Mouse (Mus musculus) kidney, postnatal 14 days (tissue): ENCODE data around the gene Traf1.
A peak's percentile ranks its signal among the peaks of the same experiment; 100 is the strongest.

Source experiments
- DNase-seq: peaks from one replicate; pipeline ENCODE4 v3.0.0; 2022; ENCODE audit warnings: mixed read lengths

Traf1 gene

DNA sequence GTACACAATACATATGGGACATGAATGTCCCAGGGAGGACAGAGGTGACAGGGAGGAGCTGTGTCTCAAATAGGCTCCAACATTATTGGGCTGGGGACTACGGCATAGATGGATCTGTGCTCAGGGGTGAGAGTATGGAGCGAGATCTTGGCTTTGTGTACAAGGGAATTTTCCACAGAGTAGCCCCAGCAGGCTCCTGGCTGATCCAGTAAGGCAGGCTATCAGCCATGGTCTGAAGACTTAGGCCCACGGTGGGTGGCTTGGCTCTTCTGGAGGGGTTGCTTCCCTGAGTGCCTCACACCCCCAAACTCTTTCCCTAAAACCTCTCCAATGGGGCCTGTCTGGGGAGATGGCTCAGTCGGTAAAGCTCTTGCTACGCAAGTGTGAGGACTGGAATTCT, 21.3 kb downstream of the Traf1 start:
- DNase-seq = no peak

DNA sequence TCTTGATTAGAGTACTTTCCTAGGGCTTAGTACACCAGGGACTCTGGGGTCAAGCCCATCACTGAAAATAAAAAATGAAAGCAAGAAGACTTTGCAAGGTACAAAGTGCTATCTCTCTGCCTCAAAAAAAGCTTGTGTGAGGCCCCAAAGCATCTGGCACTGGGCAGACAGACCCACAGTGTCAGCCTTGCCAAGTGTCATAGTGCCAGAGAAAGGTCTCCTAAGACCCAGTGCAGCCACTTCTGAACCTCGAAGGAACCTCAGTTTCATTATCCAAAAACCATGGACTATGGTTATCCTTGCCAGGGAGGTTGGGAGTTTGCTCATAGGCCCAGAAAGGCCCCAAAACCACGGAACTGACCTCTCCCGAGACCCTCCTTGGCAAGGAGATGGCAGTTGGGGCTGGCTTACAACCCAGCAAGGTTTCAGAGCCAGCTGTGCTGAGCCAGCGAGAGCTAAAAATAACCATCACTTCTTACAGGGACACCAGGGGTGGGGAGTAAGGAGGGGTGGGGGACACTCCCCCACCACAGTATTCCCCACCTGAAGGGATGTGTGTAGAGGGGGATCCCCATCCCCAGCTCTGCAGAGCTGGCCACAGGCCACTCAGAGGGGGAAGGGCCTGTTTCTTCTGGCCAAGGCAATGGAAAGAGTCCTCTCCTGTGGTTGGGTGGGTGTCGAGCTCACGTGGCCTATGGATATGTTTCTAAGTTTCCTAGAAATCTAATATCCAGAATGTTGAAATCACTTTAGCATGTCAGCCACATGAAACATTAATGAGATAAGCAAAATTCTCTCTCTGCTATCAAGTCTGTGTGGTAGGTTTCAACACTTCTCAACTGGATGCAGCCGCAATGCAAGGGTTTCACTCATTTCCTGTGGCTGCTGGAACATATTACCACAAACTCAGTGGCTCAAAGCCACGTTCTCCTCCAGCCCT, 23.0 kb downstream of the Traf1 start:
- DNase-seq = no peak

DNA sequence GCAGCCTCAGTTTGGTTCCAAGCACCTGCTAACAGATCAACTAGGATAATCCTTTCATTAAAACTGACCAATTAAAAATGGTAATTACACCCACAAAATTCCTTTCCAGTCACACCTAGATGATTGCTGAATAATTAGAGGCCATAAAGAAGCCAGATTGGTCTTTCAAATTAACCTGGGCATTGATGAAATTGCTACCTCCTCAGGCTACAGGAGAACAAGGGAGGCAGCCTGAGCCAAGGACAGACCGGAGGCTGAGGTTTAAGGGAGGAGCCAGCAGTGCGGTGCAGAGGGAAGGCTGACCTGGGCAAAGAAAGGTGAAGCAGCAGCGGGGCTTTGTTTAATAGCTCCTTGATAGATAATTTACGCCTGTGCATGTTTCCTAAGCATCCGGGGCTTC, 24.1 kb downstream of the Traf1 start:
- DNase-seq = no peak

GRCm38 (mm10) chr2:34927320-34927719, 34.3 kb downstream of the Traf1 start:
- DNase-seq = no peak

- no peak for DNase-seq
These were observed 38.8 kb downstream of the Traf1 start for GRCm38 (mm10) chr2:34922729-34923128.

DNA sequence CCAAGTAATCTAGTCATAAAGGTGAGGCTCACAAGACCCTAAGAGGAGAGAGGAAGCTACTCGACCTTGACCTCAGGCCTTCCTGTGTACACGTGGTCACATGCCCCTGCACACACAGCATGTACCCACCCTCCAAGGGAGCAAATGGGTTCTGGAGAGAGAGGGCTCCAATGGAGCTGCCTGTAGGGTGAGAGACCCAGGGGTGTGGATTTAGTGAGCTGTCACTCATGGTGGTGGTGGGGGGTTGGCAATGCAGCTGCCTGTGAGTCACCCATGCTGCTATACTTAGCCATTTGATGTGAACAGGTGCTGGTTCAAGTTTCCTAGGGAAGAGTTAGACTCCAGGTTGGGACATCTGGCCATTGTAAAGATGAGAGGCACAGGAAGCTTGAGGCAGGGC, 41.4 kb downstream of the Traf1 start:
- DNase-seq = no peak

DNA sequence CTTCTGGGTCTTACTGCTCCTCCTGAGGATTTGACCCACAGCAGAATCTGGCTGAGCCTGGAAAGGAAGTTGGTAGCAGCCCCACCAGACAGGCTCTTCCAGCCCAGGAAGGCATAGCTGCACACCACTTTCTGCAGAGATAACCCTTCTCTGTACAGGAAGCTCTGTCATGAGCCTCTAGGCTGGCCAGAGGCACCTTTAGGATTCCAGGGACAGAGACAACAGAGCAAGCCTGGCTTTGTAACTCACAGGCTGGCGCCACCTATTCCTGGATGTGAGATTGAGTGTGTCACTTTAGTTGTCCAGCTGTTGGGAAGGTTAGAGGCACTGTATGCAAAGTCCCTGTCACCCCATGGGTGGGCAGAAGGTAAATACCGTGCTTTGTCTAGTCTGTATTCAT, 46.5 kb downstream of the Traf1 start:
- no peak for DNase-seq

GRCm38 (mm10) chr2:34914823-34915082, 46.8 kb downstream of the Traf1 start:
- DNase-seq = no peak

GRCm38 (mm10) chr2:34914069-34914822, 47.3 kb downstream of the Traf1 start:
- peak; percentile 53 for DNase-seq

DNA sequence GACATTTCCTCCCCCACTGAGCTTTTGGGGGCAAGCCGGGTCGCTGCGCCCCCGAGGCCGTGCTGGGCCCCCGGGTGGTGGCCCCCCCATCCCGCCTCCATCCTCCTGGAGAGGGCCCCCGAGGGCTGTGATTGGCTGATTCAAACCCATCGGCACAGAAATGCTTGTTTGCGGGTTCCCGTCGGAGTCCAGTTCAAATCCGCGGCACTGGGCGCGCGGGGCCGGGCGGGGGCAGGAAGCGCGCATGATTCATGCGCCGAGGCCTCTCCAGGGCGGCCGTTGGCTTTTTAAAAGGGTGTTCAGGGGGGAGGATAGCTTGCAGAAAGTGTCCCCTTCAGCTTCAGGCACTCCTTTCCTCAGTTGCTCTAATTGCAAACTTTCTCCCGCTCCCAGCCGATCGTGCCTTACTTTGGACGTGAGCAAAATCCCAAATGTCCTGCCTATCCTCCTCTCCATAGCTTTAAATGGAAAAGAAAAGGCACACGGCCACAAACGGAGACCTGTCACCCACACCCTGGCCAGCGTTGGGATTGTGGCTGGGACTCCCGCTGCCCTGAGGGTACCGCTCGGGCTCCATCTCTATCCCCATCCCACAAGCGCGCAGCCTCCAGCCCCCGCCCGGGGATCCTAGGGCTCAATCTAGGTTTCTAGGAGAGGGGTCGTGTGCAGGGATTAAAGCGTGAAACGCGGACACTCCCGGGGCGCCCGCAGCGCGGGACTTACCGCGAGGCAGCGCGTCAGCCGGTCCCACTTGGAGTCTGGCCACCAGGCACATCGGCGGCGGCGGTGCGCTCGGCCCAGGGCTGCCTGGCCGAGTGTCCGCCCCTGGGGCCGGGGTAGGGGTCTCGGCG, 48.1 kb downstream of the Traf1 start, which contains the start of gene Phf19:
Gene Phf19, minus strand, starts transcription at position 809 of the 851 bp plus-strand sequence.
- peak; percentile 58 for DNase-seq

DNA sequence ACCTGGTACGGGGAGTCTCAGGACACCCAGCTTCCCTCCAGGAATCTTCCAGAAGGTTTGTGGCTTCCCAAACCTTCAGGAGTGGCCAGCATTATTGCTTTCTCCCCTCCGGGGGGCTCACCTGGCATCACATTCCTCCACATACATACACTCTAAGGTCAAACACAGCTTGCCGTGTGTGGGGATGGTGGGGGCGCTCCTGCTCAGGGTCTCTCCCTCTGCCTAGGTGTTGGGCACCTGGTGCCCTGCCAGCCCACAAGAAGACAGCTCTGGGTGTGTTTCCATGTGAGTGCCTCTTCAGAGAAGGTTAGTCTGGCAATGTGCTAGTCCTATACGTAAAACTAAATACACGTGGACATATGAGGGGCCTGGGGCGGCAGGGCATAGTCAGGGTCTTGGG, 49.0 kb downstream of the Traf1 start:
- DNase-seq = no peak

DNA sequence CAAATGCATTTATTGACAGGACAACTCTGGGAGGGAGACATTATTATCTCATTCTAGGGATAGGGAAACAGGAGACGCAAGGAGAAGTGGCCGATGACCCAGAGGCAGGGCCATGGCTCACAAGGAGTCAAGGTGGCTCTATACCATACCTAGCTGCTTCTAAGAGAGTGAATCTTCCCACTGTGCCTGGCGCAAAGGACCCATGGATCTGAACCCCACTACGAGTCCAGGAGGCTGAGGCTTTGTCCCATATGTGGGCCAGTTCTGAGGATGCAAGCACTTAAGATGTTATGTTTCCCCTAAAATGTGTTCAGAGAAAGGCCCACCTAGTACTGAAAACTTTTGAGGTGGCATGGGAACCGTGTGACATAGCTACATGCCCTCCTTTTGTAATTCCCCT, 49.7 kb downstream of the Traf1 start:
- DNase-seq = no peak

DNA sequence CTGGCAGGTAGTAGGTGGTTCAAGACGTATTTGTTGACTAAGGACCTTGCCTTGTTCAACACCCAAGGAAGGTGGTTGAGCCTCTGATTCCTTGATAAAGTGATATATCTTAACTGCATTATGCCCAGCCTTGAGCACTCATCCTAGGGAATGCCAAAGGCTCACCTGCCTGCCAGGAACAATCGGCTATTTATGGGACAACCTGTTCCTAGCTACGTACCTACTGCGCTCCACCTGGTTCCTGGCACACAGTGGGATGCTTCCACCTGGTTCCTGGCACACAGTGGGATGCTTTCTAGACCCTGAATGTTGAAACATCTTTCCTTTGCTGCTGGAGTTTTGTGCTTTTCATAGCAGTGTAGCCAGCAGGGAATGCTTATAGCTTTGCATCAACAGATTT, 51.9 kb downstream of the Traf1 start:
- DNase-seq = no peak

- peak; percentile 51 for DNase-seq
These were observed 54.5 kb downstream of the Traf1 start for GRCm38 (mm10) chr2:34906861-34907604.

DNA sequence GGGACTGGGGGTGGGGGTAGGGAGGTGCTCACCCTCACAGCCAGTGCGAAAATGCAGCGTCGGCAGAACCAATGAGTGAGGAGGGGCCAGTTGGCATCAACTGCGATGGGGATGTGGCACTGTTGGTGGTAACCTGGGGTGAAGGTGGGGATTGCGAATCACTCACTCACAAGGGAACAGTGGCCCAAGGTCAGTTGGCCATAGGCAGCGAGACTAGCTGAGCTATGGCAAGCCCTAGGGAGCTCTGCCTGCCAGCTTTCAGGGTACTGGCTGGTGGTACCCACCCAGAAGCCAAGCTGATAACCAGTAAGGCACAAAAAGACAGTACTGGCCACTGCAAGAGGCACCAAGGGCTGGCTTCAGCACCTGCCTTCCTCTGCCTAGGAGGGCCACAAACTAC, 55.1 kb downstream of the Traf1 start:
- DNase-seq = no peak

DNA sequence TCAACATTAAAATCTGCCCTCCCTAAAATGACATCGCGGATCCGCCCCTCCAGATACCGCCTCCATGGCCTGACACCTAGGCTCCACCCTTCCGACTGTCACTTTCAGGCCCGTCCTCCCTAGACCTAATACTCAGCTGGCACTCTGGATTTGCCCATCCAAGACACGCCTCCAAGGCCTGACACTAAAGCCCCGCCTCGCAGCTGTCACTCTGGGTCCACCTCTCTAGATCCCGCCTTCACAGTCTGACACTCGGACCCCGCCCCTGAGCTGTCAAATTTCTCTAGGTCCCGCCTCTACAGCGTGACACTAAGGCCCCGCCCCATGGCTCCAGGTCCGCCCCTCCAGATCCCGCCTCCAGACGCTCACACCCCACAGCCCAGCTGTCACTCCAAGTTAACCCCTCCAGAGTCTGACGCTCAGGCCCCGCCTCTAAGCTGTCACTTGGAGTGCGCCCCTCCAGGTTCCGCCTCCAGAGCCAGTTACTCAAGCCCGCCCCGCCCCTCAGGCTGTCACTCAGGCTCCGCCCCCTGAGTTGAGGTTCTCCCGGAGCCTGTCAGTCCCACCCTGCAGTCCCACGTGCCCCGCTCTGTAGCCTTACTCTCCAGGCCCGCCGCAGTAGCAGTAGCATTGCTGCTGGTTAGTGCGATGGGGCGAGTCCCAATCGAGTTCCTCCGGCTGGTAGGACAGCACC, 56.6 kb downstream of the Traf1 start:
- DNase-seq = peak; percentile 99

DNA sequence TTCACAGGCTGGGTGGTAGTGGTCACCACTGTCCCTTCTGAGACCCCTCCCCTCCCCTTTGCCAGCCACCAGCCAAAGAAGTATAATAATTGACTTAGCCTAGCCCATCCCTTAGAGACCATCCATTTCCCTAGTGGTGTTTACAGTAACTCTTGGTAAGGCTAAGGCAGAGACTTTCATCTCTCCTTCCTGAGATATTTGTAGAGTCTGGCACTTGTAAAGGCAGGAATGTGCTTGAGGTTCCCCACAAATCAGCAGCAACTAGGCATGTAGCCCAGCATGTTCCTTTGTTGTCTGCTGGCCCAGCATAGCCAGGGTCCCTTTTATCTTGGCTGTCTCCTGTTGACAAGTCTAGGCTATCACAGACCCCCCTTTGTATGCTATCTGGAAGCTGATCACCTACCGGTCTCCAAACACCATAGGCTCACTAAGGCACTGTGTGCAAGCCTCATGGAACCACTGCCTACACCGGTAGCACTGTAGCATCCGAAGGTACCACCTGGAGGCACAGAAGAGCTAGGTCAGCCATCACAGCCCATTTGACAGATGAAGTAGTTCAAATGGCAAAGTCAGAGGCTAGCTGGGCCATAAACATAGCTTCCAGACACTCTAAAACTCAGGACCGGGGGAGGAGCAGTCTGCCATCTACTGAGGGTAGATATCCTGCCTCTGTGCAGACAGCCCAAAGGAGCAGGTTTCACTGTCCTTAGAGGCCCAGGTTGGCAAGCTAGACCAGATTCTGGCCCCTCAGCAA, 57.7 kb downstream of the Traf1 start:
- no peak for DNase-seq

DNA sequence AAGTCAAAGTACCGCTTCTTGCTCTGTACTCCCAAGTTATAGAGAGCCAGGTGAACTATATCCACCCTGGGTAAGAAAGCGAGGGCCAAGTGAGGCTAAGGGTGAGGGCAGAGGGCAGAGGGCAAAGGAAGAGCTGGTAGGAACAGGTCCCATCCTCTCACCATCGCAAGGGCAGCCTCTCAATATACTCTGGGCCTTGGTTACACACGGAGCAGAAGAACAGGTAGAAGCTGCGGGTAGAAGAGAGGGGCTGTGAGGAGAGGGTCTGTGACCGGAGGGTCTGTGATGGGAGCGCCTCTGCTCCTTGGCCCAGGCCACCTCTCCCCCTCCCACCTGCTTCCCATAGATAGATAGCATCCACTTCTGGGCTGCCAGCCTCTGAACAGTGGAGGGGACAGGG, 58.4 kb downstream of the Traf1 start:
- no peak for DNase-seq

- DNase-seq = peak; percentile 40
These were observed 58.8 kb downstream of the Traf1 start for GRCm38 (mm10) chr2:34902731-34903130.

GRCm38 (mm10) chr2:34901726-34902125, 59.8 kb downstream of the Traf1 start:
- no peak for DNase-seq

GRCm38 (mm10) chr2:34900412-34900811, 61.2 kb downstream of the Traf1 start:
- DNase-seq = no peak
